Mouse (Mus musculus): ENCODE data around the gene Agpat2. TPM values are rescaled to one million over a fixed set of nuclear protein-coding genes. Genes with fewer than 3 reads are reported as not detected.

Agpat2 gene
- polyA plus RNA-seq, 1 experiment from 2014 or later = 4.0 TPM

DNA sequence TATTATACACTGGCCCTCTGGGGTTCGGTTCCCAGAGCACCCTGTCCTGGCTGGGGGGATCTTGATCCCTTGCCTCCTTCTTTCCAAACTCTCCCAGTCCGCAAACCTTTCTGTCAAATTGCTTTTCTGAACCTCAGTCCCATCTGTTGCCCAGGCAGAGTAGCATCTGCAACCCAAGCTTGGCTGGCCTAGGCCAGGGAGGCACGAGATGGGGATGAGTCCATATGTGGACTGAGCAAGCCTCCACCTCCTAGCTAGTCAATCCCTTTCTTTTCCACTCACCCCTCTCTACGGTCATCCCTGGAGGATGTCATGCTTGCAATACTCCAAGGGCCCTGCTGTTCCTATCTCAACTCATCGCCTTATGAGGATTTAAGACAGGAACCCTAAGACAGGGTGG, 1.6 kb downstream of the Agpat2 start:
- H3K27ac ChIP-seq (ENCODE audit: low read length) = no peak overlapping the region
- H3K4me1 ChIP-seq (ENCODE audit: control insufficient read depth, insufficient read depth, low read length) = peaks cover 3% of the 10 kb centered on the region; the same call in 1 of the 2 replicates
- H3K4me2 ChIP-seq (ENCODE audit: low read length) = no peak overlapping the region
- ATAC-seq = no peak
- 89% methylated on average over 5 of the region's 5 CpGs for WGBS
- H3K9ac ChIP-seq (ENCODE audit: low read depth, low read length) = no peak overlapping the region
- H3K9me3 ChIP-seq (replicated peaks; ENCODE audit: control insufficient read depth, low read length, poor library complexity, severe bottlenecking) = no peaks in the 10 kb centered on the region
- H3K36me3 ChIP-seq (ENCODE audit: control insufficient read depth, insufficient read depth, low read length) = no peaks in the 10 kb centered on the region
- H3K4me3 ChIP-seq (ENCODE audit: low read depth, low read length) = no peak overlapping the region
- H3K27me3 ChIP-seq (ENCODE audit: control insufficient read depth, insufficient read depth, low read depth, low read length) = peaks cover 23% of the 10 kb centered on the region

DNA sequence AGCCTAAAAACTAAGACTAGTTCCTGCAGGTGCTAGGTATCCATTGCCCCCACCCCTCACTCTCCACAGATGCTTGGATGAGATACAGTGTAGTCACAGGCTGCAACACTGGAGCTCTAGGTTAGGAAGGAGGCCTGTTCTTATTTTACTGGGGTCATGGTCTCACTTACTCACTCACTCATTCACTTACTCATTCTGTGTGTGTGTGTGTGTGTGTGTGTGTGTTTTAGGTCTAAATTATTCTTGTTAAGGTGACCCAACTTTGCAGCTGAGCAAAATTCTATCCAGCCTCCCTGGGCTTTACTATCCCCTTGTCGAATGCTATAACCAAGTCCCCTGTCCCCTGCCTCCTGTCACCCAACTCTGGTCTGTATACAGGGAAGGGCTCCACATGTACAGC, 2.6 kb downstream of the Agpat2 start:
- ATAC-seq = no peak
- 85% methylated on average over 1 of the region's 1 CpGs for WGBS
- Histone ChIP-seq H3K4me2 (ENCODE audit: low read length) (no peak overlapping the region), H3K4me3 (ENCODE audit: low read depth, low read length) (no peak overlapping the region), H3K9ac (ENCODE audit: low read depth, low read length) (no peak overlapping the region), H3K9me3 (replicated peaks; ENCODE audit: control insufficient read depth, low read length, poor library complexity, severe bottlenecking) (no peaks in the 10 kb centered on the region), H3K36me3 (ENCODE audit: control insufficient read depth, insufficient read depth, low read length) (no peaks in the 10 kb centered on the region), H3K27ac (ENCODE audit: low read length) (no peak overlapping the region), H3K27me3 (ENCODE audit: control insufficient read depth, insufficient read depth, low read depth, low read length) (peaks cover 23% of the 10 kb centered on the region), H3K4me1 (ENCODE audit: control insufficient read depth, insufficient read depth, low read length) (peaks cover 3% of the 10 kb centered on the region; the same call in 1 of the 2 replicates)

DNA sequence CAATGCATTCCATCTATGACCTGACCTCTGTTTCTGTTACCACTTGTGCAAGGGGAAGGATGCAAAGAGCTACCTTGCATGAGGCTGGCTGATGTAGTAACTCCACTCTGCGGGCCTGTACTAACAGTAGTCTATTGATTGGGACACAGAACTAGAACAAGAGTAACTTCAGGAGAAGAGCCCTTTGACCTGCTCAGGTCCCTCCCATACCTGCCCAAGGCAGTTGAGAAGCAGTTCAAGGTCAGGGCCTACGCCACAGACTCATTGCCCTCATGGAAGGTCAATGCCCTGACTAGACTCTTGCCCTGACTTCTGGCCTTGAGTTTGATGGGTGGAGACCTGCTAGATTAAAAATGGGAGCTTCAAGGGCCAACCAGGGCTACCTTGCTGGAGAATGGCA, 3.6 kb downstream of the Agpat2 start:
- H3K9me3 ChIP-seq (replicated peaks; ENCODE audit: control insufficient read depth, low read length, poor library complexity, severe bottlenecking) = no peaks in the 10 kb centered on the region
- no peak overlapping the region for H3K9ac ChIP-seq (ENCODE audit: low read depth, low read length)
- H3K4me1 ChIP-seq (ENCODE audit: control insufficient read depth, insufficient read depth, low read length) = peaks cover 3% of the 10 kb centered on the region; the same call in 1 of the 2 replicates
- H3K4me3 ChIP-seq (ENCODE audit: low read depth, low read length) = no peak overlapping the region
- peaks cover 23% of the 10 kb centered on the region for H3K27me3 ChIP-seq (ENCODE audit: control insufficient read depth, insufficient read depth, low read depth, low read length)
- 90% methylated on average over 2 of the region's 2 CpGs for WGBS
- H3K4me2 ChIP-seq (ENCODE audit: low read length) = no peak overlapping the region
- ATAC-seq = no peak
- no peak overlapping the region for H3K27ac ChIP-seq (ENCODE audit: low read length)
- H3K36me3 ChIP-seq (ENCODE audit: control insufficient read depth, insufficient read depth, low read length) = no peaks in the 10 kb centered on the region

DNA sequence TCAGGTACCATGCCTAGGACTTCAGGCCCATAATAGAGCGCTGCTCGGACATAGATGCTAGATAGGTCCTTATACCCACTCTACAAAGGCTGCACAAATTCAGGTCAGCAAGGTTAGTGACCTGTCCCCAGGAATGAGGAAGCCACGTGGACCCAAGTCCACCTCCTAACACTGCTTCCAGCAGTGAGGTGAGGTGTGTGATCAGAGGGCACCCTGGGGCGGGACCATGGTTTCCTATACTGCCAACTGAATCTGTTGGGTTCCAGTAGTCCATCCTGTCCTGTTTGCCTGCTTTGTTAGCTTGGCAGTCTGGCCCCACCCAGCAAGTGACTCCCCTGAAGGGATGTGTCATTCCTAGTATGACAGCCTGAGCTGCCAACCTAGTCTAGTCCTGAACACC, 4.3 kb downstream of the Agpat2 start:
- WGBS = 72% methylated on average over 4 of the region's 4 CpGs
- ATAC-seq = no peak

DNA sequence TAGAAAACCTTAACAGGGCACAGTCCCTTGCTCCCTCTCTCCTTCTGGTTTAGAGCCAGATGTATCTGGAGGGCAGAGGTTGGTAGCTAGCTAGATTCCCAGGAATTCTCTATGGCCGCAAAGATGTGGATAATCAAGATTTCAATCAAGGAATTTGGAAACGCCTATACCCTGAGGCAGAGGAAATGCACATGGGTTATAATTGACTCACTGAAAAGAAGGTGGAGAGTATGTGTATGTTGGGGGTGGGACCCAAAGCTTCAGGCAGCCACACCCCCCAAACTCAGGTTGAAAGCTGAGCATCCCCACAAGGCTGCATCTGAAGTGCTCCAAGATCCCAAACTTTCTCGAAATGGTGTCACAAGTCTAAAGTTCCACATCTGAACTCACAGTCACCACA, 5.8 kb downstream of the Agpat2 start:
- H3K4me3 ChIP-seq (ENCODE audit: low read depth, low read length) = no peak overlapping the region
- H3K4me2 ChIP-seq (ENCODE audit: low read length) = no peak overlapping the region
- H3K9ac ChIP-seq (ENCODE audit: low read depth, low read length) = no peak overlapping the region
- H3K9me3 ChIP-seq (replicated peaks; ENCODE audit: control insufficient read depth, low read length, poor library complexity, severe bottlenecking) = no peaks in the 10 kb centered on the region
- peaks cover 10% of the 10 kb centered on the region for H3K27me3 ChIP-seq (ENCODE audit: control insufficient read depth, insufficient read depth, low read depth, low read length)
- H3K27ac ChIP-seq (ENCODE audit: low read length) = no peak overlapping the region
- no peaks in the 10 kb centered on the region for H3K36me3 ChIP-seq (ENCODE audit: control insufficient read depth, insufficient read depth, low read length)
- no peak for ATAC-seq
- 86% methylated on average over 3 of the region's 3 CpGs for WGBS
- H3K4me1 ChIP-seq (ENCODE audit: control insufficient read depth, insufficient read depth, low read length) = peaks cover 1% of the 10 kb centered on the region; the same call in 1 of the 2 replicates

More for the DNA sequence above, 4.3 kb downstream of the Agpat2 start:
- Histone ChIP-seq H3K36me3 (ENCODE audit: control insufficient read depth, insufficient read depth, low read length) (no peaks in the 10 kb centered on the region), H3K4me2 (ENCODE audit: low read length) (no peak overlapping the region), H3K27ac (ENCODE audit: low read length) (no peak overlapping the region), H3K9me3 (replicated peaks; ENCODE audit: control insufficient read depth, low read length, poor library complexity, severe bottlenecking) (no peaks in the 10 kb centered on the region), H3K4me3 (ENCODE audit: low read depth, low read length) (no peak overlapping the region), H3K4me1 (ENCODE audit: control insufficient read depth, insufficient read depth, low read length) (peaks cover 3% of the 10 kb centered on the region; the same call in 1 of the 2 replicates), H3K9ac (ENCODE audit: low read depth, low read length) (no peak overlapping the region), H3K27me3 (ENCODE audit: control insufficient read depth, insufficient read depth, low read depth, low read length) (peaks cover 19% of the 10 kb centered on the region)

DNA sequence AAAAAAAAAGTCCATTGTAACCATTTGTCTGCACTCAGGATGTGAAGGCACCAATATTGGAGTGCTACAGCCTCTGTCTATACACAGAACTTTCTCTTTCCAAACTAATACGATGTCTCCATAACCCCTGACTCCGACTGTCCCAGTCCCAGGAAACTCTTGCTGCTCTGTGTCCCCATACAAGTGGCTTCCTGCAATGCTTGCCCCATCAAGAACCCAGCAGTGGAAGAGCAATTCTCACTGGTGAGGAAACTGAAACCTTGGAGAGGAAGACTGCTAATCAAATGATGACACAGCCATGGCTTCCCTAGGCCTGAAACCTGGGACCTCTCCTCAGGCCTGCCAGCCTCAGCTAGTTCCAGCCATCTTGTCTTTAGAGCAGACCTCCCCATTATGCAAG, 6.4 kb downstream of the Agpat2 start:
- Histone ChIP-seq H3K27ac (ENCODE audit: low read length) (no peak overlapping the region), H3K27me3 (ENCODE audit: control insufficient read depth, insufficient read depth, low read depth, low read length) (peaks cover 4% of the 10 kb centered on the region)
- WGBS = 91% methylated on average over 2 of the region's 2 CpGs

DNA sequence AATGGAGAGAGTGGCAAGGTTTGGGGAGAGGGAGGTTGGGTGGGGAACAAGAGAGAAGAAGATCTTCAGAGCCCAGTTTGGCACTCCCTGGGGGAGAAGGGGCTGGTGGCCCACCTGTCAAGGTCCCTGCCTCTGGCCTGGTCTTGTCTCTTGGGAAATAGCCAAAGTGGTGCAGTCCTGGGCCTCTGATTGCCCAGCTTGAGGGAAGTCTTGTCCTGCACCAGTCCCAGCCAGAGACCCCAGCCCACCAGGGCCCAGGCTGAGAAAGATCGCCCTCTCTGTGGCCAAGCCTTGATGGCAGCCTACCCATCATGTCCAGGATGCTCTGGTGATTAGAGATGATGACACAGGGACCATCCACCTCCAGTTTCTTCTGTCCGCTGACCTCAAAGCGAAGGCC, 7.3 kb downstream of the Agpat2 start:
- WGBS = 98% methylated on average over 3 of the region's 3 CpGs
- Histone ChIP-seq H3K4me3 (ENCODE audit: low read depth, low read length) (no peak overlapping the region), H3K36me3 (ENCODE audit: control insufficient read depth, insufficient read depth, low read length) (no peaks in the 10 kb centered on the region), H3K4me1 (ENCODE audit: control insufficient read depth, insufficient read depth, low read length) (no peaks in the 10 kb centered on the region), H3K4me2 (ENCODE audit: low read length) (no peak overlapping the region), H3K9me3 (replicated peaks; ENCODE audit: control insufficient read depth, low read length, poor library complexity, severe bottlenecking) (no peaks in the 10 kb centered on the region), H3K27me3 (ENCODE audit: control insufficient read depth, insufficient read depth, low read depth, low read length) (no peaks in the 10 kb centered on the region), H3K9ac (ENCODE audit: low read depth, low read length) (no peak overlapping the region), H3K27ac (ENCODE audit: low read length) (no peak overlapping the region)
- no peak for ATAC-seq

More for the DNA sequence above, 6.4 kb downstream of the Agpat2 start:
- H3K4me3 ChIP-seq (ENCODE audit: low read depth, low read length) = no peak overlapping the region
- no peak overlapping the region for H3K9ac ChIP-seq (ENCODE audit: low read depth, low read length)
- no peaks in the 10 kb centered on the region for H3K4me1 ChIP-seq (ENCODE audit: control insufficient read depth, insufficient read depth, low read length)
- H3K36me3 ChIP-seq (ENCODE audit: control insufficient read depth, insufficient read depth, low read length) = no peaks in the 10 kb centered on the region
- ATAC-seq = no peak
- no peaks in the 10 kb centered on the region for H3K9me3 ChIP-seq (replicated peaks; ENCODE audit: control insufficient read depth, low read length, poor library complexity, severe bottlenecking)
- no peak overlapping the region for H3K4me2 ChIP-seq (ENCODE audit: low read length)

DNA sequence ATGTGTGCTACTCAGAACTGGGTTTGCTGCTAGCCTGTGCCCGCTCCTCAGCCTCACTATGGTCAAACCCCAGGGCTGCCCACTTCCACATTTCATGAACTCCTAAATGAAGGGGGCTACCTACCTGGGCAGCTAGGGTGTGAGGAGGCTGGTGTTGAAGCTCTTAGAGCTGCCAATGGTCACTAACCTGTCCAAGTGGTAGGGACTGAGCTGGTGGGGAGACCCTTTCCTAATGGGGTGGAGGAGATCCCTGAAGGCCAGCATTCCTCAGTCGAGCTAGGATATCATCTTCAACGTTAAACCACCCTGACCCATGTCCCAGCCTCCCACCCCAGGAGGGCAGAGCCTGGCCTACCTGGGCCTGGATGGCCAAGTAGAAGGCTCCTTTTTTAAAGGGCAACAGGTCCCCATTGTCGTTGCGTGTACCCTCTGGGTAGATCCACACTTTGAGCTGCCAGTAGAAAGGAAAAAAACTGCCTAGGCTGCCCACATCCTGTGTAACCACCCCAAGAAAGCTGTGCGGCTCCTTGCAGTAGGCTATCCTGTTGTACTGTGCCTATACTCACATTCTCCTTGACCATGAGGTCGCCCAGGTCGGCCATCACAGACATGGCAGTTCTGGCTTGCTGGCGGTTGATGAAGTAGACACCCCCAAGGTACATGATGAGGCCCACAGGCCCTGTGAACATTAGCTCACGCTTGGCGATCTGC, 8.3 kb downstream of the Agpat2 start:
- Histone ChIP-seq H3K4me3 (ENCODE audit: low read depth, low read length) (no peak overlapping the region), H3K27ac (ENCODE audit: low read length) (no peak overlapping the region), H3K4me2 (ENCODE audit: low read length) (no peak overlapping the region), H3K9me3 (replicated peaks; ENCODE audit: control insufficient read depth, low read length, poor library complexity, severe bottlenecking) (no peaks in the 10 kb centered on the region), H3K36me3 (ENCODE audit: control insufficient read depth, insufficient read depth, low read length) (no peaks in the 10 kb centered on the region), H3K27me3 (ENCODE audit: control insufficient read depth, insufficient read depth, low read depth, low read length) (no peaks in the 10 kb centered on the region), H3K9ac (ENCODE audit: low read depth, low read length) (no peak overlapping the region), H3K4me1 (ENCODE audit: control insufficient read depth, insufficient read depth, low read length) (no peaks in the 10 kb centered on the region)
- WGBS = 90% methylated on average over 11 of the region's 11 CpGs
- ATAC-seq = no peak

DNA sequence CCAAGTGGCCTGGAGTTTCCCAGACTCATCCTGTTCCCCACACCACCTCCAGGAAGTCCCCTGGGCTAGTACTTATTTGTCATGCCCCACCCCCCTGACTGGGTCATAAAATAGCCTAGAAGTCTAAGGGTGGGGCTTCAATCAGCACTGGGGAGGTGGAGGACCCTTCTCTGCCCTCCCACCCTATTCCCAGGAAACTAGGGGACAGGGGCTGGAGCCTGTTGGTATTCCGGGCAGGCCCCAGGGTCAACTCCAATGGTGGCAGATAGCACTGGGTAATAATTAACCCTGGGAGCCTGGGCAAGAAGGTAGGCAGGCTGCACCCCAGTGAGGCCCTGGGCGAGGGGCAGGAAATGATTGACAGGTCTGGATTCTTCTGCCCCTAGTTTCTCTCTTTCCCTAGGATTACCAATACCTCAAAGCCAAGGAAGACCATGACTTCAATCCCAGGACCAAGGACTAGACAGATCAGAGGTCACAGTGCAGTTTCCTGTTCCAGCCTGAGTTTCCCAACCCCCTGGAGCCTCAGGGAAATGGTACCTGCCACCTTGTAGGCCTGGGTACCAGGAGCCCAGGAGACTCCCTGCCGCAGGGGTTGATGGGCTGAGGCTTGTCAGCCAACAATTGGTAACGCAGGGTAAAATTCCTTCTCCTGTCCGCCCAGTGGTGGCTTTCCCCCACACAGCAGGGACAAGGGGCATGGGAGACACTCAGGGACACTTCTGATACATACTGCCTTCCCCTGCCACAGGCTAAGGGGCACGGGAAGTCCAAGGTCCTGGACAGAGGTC, 9.1 kb downstream of the Agpat2 start:
- Histone ChIP-seq H3K4me3 (ENCODE audit: low read depth, low read length) (no peak overlapping the region), H3K27ac (ENCODE audit: low read length) (no peak overlapping the region), H3K36me3 (ENCODE audit: control insufficient read depth, insufficient read depth, low read length) (no peaks in the 10 kb centered on the region), H3K27me3 (ENCODE audit: control insufficient read depth, insufficient read depth, low read depth, low read length) (no peaks in the 10 kb centered on the region), H3K9me3 (replicated peaks; ENCODE audit: control insufficient read depth, low read length, poor library complexity, severe bottlenecking) (no peaks in the 10 kb centered on the region), H3K4me2 (ENCODE audit: low read length) (no peak overlapping the region), H3K4me1 (ENCODE audit: control insufficient read depth, insufficient read depth, low read length) (no peaks in the 10 kb centered on the region), H3K9ac (ENCODE audit: low read depth, low read length) (no peak overlapping the region)
- no peak for ATAC-seq
- WGBS = 78% methylated on average over 6 of the region's 6 CpGs
